Mouse (Mus musculus) heart, embryonic 10.5 days (tissue): ENCODE results near the gene Slc27a3. TPM values are rescaled to one million over a fixed set of nuclear protein-coding genes. Genes with fewer than 3 reads are reported as not detected.

Experiments used
- DNase-seq: peaks from one replicate; pipeline ENCODE4 v3.0.0-alpha.2; 2017; ENCODE audit warnings: low spot score
- H3K27ac ChIP-seq: fragments of 300-500 bp; sonication (generic); 2 replicates; pipeline ENCODE4 v1.5.1; 2016; ENCODE audit warnings: mild to moderate bottlenecking
- H3K27me3 ChIP-seq: fragments of 300-500 bp; sonication (generic); 2 replicates; pipeline ENCODE4 v1.6.1; 2016; ENCODE audit warnings: mild to moderate bottlenecking; ENCODE audit not compliant: poor library complexity, insufficient read depth, severe bottlenecking
- H3K36me3 ChIP-seq: fragments of 300-500 bp; sonication (generic); 2 replicates; pipeline ENCODE4 v1.6.1; 2016; ENCODE audit warnings: mild to moderate bottlenecking, moderate library complexity
- H3K4me1 ChIP-seq: fragments of 300-500 bp; sonication (generic); 2 replicates; pipeline ENCODE4 v1.6.1; 2016; ENCODE audit warnings: mild to moderate bottlenecking
- H3K4me3 ChIP-seq: fragments of 300-500 bp; sonication (generic); 2 replicates; pipeline ENCODE4 v1.5.1; 2016; ENCODE audit warnings: mild to moderate bottlenecking, moderate library complexity
- H3K9me3 ChIP-seq: fragments of 300-500 bp; sonication (generic); 2 replicates; pipeline ENCODE4 v1.6.1; 2016; ENCODE audit warnings: mild to moderate bottlenecking, moderate library complexity
- WGBS: fragments of 180-500 bp; shearing (Covaris S2); methylation state at CpG from one replicate; pipeline ENCODE4 v1.1.7; 2016; 5-methylcytosine and 5-hydroxymethylcytosine counted together
- polyA plus RNA-seq: library from polyadenylated mRNA; unstranded; fragments of >200 nt; fragmentation: Nextera tagmentation; extraction: Ambion mirVana; gene quantifications from 2 replicates; pipeline ENCODE4 v1.2.1, GENCODE M21; 2016

Gene Slc27a3
- polyA plus RNA-seq, 1 experiment from 2014 or later: 19.9 TPM

- H3K36me3 ChIP-seq: peaks cover 94% of the 10 kb centered on the region
- H3K4me1 ChIP-seq: peaks cover 6% of the 10 kb centered on the region; the same call in 1 of the 2 replicates
- no peak for DNase-seq
- H3K4me3 ChIP-seq: no peak overlapping the region
- no peak overlapping the region for H3K27ac ChIP-seq
- WGBS: 37% methylated on average over 3 of the region's 3 CpGs
- H3K9me3 ChIP-seq: no peaks in the 10 kb centered on the region
- no peaks in the 10 kb centered on the region for H3K27me3 ChIP-seq
Measured at GRCm38 (mm10) chr3:90413011-90413396, 23.3 kb upstream of the Slc27a3 start.

- Histone ChIP-seq H3K27me3 (no peaks in the 10 kb centered on the region), H3K4me3 (no peak overlapping the region), H3K4me1 (peaks cover 6% of the 10 kb centered on the region; the same call in 1 of the 2 replicates), H3K27ac (no peak overlapping the region), H3K9me3 (no peaks in the 10 kb centered on the region), H3K36me3 (peaks cover 94% of the 10 kb centered on the region)
- 43% methylated on average over 5 of the region's 5 CpGs for WGBS
- peak; percentile 81 for DNase-seq
Measured at GRCm38 (mm10) chr3:90412312-90413010, 22.7 kb upstream of the Slc27a3 start.

- Histone ChIP-seq H3K4me3 (no peak overlapping the region), H3K36me3 (peaks cover 93% of the 10 kb centered on the region), H3K27ac (no peak overlapping the region), H3K4me1 (peaks cover 6% of the 10 kb centered on the region; the same call in 1 of the 2 replicates), H3K27me3 (no peaks in the 10 kb centered on the region), H3K9me3 (no peaks in the 10 kb centered on the region)
- DNase-seq: no peak
- WGBS: 88% methylated on average over 3 of the region's 3 CpGs
Measured at GRCm38 (mm10) chr3:90408721-90409120, 19.0 kb upstream of the Slc27a3 start.

GRCm38 (mm10) chr3:90406414-90406813 is 16.7 kb upstream of the Slc27a3 start:
- no peaks in the 10 kb centered on the region for H3K4me1 ChIP-seq
- peaks cover 98% of the 10 kb centered on the region for H3K36me3 ChIP-seq
- no peak overlapping the region for H3K4me3 ChIP-seq
- H3K27me3 ChIP-seq: no peaks in the 10 kb centered on the region
- no peaks in the 10 kb centered on the region for H3K9me3 ChIP-seq
- H3K27ac ChIP-seq: no peak overlapping the region
- no peak for DNase-seq
- WGBS: 92% methylated on average over 5 of the region's 5 CpGs

GRCm38 (mm10) chr3:90404609-90405008 is 14.9 kb upstream of the Slc27a3 start:
- H3K9me3 ChIP-seq: no peaks in the 10 kb centered on the region
- H3K27me3 ChIP-seq: no peaks in the 10 kb centered on the region
- WGBS: 76% methylated on average over 4 of the region's 4 CpGs
- peaks cover 98% of the 10 kb centered on the region for H3K36me3 ChIP-seq
- DNase-seq: no peak
- H3K4me3 ChIP-seq: no peak overlapping the region
- no peaks in the 10 kb centered on the region for H3K4me1 ChIP-seq
- no peak overlapping the region for H3K27ac ChIP-seq

- Histone ChIP-seq H3K4me3 (no peak overlapping the region), H3K27ac (no peak overlapping the region), H3K36me3 (peaks cover 98% of the 10 kb centered on the region), H3K4me1 (no peaks in the 10 kb centered on the region), H3K27me3 (no peaks in the 10 kb centered on the region), H3K9me3 (no peaks in the 10 kb centered on the region)
- DNase-seq: no peak
- 78% methylated on average over 3 of the region's 3 CpGs for WGBS
Measured at GRCm38 (mm10) chr3:90404121-90404520, 14.4 kb upstream of the Slc27a3 start.

- H3K27me3 ChIP-seq: no peaks in the 10 kb centered on the region
- no peak for DNase-seq
- H3K27ac ChIP-seq: no peak overlapping the region
- peaks cover 92% of the 10 kb centered on the region for H3K36me3 ChIP-seq
- H3K4me3 ChIP-seq: no peak overlapping the region
- 68% methylated on average over 4 of the region's 4 CpGs for WGBS
- H3K4me1 ChIP-seq: no peaks in the 10 kb centered on the region
- no peaks in the 10 kb centered on the region for H3K9me3 ChIP-seq
Measured at GRCm38 (mm10) chr3:90400993-90401392, 11.3 kb upstream of the Slc27a3 start.

- WGBS: 86% methylated on average over 3 of the region's 3 CpGs
- H3K9me3 ChIP-seq: no peaks in the 10 kb centered on the region
Measured at GRCm38 (mm10) chr3:90395629-90396028, 5.9 kb upstream of the Slc27a3 start.

GRCm38 (mm10) chr3:90392661-90393060 is 2.9 kb upstream of the Slc27a3 start:
- Histone ChIP-seq H3K27ac (no peak overlapping the region), H3K4me1 (peaks cover 39% of the 10 kb centered on the region), H3K9me3 (no peaks in the 10 kb centered on the region), H3K4me3 (no peak overlapping the region), H3K27me3 (no peaks in the 10 kb centered on the region), H3K36me3 (peaks cover 69% of the 10 kb centered on the region)
- no peak for DNase-seq
- 94% methylated on average over 3 of the region's 3 CpGs for WGBS

More at GRCm38 (mm10) chr3:90395629-90396028, 5.9 kb upstream of the Slc27a3 start:
- DNase-seq: no peak
- Histone ChIP-seq H3K4me3 (no peak overlapping the region), H3K4me1 (peaks cover 9% of the 10 kb centered on the region), H3K27me3 (no peaks in the 10 kb centered on the region), H3K27ac (no peak overlapping the region), H3K36me3 (peaks cover 93% of the 10 kb centered on the region)

GRCm38 (mm10) chr3:90391941-90392340 is 2.2 kb upstream of the Slc27a3 start:
- H3K9me3 ChIP-seq: no peaks in the 10 kb centered on the region
- no peak overlapping the region for H3K27ac ChIP-seq
- no peak for DNase-seq
- H3K36me3 ChIP-seq: peaks cover 69% of the 10 kb centered on the region
- no peaks in the 10 kb centered on the region for H3K27me3 ChIP-seq
- WGBS: 88% methylated on average over 8 of the region's 8 CpGs
- no peak overlapping the region for H3K4me3 ChIP-seq
- peaks cover 46% of the 10 kb centered on the region for H3K4me1 ChIP-seq

- no peak overlapping the region for H3K4me3 ChIP-seq
- no peaks in the 10 kb centered on the region for H3K9me3 ChIP-seq
- H3K27ac ChIP-seq: no peak overlapping the region; the same call in 1 of the 2 replicates
- H3K4me1 ChIP-seq: peaks cover 48% of the 10 kb centered on the region
- WGBS: 73% methylated on average over 4 of the region's 4 CpGs
- peaks cover 69% of the 10 kb centered on the region for H3K36me3 ChIP-seq
- no peak for DNase-seq
- no peaks in the 10 kb centered on the region for H3K27me3 ChIP-seq
Measured at GRCm38 (mm10) chr3:90391004-90391403, 1.3 kb upstream of the Slc27a3 start.

- no peaks in the 10 kb centered on the region for H3K9me3 ChIP-seq
- H3K4me3 ChIP-seq: peak overlapping the region; percentile 68
- peaks cover 57% of the 10 kb centered on the region for H3K4me1 ChIP-seq
- H3K36me3 ChIP-seq: peaks cover 56% of the 10 kb centered on the region
- no peaks in the 10 kb centered on the region for H3K27me3 ChIP-seq
- DNase-seq: no peak
- peak overlapping the region; percentile 85 for H3K27ac ChIP-seq
- WGBS: 3% methylated on average over 53 of the region's 53 CpGs
Measured at GRCm38 (mm10) chr3:90388726-90389510, 820 bp downstream of the Slc27a3 start.

- Histone ChIP-seq H3K4me1 (peaks cover 57% of the 10 kb centered on the region), H3K27ac (0 out of 2 replicates have a peak overlapping the region, but pooled peaks have one; percentile 85), H3K27me3 (no peaks in the 10 kb centered on the region), H3K9me3 (no peaks in the 10 kb centered on the region), H3K36me3 (peaks cover 49% of the 10 kb centered on the region), H3K4me3 (peak overlapping the region; percentile 68)
- DNase-seq: no peak
- WGBS: 81% methylated on average over 4 of the region's 4 CpGs
Measured at GRCm38 (mm10) chr3:90388192-90388591, 1.5 kb downstream of the Slc27a3 start.
